Mouse (Mus musculus) lung, postnatal 10 days (tissue): ENCODE measurements around the gene Gm45837.

Experiments
- DNase-seq: peaks from one replicate; pipeline ENCODE4 v3.0.0; 2021

Gm45837 gene

DNA sequence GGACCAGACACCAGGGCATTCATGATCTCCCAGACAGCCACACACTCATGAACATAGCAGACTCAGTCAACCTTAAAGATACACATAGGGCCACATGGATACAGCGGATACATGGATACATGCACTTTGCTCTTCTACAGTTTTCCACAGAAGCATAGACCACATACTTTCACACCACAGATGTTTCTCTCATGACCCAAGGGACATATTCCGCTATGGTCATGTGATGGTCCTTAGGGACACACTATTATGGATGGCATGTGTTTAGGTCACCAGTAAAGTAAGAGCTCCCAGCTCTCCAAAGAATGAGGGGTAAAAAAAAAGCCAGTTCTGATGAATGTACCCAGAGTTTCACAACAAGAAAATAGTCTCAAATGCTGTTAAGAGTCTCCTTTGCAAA is 60.7 kb downstream of the Gm45837 start:
- DNase-seq: no peak

DNA sequence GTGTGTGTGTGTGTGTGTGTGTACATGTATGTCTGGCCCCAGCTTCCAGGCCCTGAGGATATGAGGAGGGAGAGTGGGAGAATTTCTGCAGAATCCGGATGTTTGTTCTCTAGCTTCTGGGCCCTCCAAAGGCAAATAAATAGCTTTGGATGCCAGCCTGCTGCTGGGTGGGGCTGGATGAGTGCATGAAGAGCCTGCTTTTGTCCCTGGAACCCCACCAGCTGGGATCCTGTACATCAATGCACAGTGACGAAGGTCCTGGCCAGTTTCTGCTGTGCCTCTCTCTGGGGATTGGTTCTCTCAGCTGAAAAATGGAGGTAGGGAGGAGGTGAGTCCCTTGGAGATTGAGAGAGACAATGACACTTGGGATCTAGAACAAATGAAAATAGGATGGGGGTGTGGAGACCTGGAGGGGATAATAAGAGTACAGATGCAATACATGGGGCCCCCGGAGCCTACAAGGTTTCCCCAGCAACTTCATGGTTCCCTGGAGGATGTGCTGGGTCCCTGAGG is 61.3 kb downstream of the Gm45837 start:
- peak; percentile 42 for DNase-seq

DNA sequence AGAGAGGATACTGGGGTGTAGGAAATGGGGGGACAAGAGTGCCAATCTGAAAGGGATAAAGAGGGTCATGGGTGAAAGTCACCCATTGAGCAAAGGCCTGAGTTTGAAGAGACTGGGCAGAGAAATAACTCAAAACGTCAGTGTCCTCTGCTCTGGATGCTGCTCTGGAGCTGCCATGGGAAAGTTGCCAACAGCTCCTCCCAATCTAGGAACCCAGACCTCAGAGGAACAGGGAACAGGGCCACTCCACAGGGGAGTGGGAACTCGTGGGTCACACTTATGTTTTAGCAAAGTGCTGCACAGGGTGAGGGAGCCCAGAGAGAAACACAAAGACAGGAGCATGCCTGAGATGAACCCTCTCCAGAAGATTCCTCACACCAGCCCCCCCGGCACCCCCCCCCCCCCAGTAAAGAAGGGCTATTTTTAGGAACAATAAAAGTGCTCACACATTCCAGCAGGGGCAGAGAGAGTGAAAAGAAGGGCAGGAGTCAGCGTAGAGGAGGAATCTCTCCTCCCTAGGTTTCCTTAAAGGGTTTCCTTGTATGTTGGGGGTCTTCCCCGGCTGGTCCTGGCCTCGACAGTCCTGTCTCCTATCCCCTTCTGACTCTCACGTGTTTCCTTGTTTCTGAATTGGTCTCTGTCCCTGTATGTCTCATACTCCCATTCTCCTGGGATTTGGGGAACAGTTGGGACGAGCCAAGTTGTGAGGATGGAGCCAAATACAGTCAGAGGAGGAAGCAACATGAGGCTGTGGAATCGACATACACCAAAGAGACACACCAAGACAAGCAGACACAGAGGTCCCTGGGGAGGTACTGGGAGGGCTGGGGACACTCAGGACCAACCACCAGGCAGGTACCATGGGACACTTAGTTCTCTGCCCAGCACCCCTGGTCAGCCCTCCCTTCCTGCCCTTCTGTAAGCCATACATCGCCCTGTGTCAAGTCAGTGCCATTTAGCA is 62.2 kb downstream of the Gm45837 start:
- DNase-seq: peak; percentile 48

DNA sequence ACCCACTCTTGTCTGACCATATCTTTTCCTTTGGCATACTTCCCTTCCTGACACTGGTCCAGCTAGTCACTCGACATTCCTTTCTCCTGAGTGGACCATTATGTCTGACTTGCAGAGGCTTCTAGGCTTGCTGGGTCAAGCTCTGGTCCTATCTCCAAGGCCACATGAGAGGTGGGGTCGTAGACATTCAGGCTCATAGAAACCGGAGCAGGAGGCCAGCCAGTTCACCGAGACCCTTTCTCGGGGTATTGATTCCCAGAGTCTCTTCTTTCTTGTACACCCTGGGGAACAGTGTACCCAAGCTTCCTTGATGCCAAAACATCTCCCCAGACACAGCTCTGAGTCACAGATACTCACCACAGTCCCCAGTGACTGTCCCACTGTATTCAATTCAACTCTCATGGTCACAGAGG is 63.7 kb downstream of the Gm45837 start:
- no peak for DNase-seq

DNA sequence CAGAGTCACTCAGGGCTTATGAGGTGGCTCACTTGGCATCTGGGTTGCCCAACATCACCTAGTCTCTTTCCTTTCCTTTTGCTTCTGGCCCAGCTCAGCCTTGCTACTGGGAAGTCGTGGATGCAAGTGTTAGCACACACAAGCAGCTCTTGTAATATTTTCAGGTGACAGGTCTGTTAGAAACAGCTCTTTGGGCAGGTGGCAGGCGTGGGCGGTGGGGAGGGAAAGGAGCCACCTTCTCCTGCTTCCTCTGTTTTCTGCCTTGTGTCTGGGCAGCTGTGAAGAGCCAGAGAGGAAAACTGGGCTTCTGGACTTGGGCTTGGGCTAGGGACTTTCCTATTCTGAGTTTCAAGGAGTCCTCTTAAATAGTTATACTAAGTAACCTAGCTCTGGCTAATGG is 65.3 kb downstream of the Gm45837 start:
- DNase-seq: no peak

DNA sequence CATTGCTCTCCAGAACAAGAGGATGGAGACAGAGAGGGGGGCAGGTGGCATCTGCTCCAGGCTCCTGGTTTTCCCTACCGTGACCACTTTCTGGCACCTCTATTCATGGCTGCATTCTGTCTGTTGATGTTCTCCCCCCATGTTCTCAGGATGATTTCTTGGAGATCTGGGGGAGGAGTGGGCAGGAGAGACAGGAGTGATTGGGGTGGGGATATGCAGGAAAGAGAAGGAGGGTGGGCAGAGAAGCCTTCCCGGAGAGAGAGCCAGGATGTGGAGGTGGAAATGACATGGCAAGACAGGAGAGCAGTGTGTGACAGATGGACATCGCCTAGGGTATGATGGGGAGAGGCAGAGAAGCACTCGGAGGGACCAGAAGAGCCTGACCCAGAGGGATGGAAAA is 65.8 kb downstream of the Gm45837 start:
- DNase-seq: no peak

DNA sequence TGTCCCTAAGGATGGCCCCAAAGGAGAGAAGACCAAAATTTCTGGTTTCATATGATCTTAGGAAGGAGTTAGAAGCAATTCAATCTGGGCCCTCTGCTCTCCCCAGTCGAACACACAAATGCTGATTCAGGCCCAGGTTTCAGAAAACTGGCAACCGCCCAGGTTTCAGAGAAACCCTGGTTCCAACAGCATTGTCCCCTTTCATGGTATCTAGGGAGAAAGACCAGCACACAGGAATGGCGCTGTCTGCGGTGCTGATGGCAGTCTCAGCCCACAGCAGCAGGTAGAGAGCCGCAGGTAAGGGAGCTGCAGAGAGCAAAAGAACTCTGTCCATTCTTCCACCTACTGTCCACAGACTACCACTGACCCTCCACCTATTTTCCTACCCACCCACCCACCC is 66.5 kb downstream of the Gm45837 start:
- DNase-seq: no peak

DNA sequence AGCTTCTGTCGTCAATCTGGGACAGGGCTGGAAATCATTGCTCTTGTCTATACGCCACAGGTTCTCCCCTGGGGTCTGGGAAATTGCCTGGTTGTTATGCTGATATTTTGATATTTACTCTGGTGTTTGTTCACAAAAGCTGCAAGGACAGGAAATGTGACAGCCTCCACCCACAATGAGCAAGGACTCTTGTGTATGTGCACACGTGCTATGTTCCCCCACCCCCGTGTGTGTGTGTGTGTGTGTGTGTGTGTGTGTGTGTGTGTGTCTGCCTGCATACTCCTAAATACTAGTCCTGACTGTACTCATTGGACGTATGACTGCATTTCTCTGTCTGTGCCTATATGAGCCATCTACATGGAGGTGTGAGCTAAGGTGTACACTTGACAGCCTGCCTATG is 67.4 kb downstream of the Gm45837 start:
- DNase-seq: no peak

DNA sequence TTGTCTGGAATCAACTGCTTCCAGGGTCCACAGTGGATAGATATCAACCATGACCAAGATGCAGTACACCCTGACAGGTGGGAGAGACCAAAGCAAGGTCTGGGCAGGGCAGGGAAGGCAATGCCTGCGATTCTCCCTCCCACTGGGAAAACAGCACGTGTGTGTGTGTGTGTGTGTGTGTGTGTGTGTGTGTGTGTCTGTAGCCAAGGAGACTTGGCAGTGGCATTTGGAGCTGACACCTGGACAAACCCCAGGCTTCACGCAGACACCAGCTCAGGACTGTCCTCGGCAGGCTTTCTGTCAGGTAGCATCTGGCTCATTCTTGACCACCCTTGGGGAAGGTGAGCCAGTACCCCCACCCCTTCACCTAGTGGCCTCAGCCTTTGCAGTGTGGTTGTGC is 69.2 kb downstream of the Gm45837 start:
- no peak for DNase-seq

DNA sequence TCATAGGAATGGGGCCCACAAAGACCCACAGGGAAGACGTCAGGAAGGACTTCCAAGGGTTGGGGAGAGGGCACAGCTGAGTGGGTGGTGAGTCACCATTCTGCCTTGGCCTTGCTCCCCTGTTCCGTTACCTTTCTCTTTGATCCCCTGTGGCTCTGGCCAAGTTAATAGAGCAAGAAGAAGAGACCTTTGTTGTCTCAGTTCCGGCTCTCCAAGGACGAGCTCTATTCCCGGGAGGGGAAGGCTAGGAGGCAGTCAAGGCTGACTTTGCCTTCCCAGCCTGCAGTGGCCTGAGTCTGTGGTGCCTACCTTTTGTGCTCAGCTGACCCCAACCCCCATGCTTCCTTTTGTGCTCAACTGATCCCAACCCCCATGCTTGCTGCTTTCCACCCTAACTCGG is 70.0 kb downstream of the Gm45837 start:
- DNase-seq: no peak

DNA sequence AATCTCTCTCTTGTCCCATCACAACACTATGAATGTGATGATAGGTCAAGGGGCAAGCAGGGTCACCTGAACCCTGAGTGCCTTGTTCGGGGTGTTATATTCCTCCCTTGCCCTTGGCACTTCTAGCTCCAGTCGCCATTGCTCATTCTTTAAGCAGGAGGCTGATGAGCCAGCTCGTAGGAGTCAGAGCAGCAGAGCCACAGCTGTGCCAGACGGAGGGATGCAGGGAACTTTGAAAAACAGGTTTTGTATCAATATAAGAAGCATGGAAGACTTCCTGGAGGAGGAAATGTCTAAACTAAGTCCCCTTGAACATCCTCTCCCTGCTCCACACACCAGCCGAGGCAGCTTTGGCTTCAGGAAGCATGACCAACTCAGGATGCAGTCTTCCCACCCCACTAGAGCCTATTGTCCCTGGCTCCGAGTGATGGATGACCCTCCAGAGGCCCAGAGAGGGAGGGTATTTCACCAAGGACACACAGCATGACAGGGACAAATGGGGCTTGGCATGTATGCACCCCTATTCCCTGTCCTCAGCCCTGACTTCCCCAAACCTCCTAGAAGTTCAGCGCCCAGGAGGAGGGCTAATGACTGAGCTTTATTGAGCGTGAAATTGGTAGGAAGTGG is 71.3 kb downstream of the Gm45837 start:
- no peak for DNase-seq

DNA sequence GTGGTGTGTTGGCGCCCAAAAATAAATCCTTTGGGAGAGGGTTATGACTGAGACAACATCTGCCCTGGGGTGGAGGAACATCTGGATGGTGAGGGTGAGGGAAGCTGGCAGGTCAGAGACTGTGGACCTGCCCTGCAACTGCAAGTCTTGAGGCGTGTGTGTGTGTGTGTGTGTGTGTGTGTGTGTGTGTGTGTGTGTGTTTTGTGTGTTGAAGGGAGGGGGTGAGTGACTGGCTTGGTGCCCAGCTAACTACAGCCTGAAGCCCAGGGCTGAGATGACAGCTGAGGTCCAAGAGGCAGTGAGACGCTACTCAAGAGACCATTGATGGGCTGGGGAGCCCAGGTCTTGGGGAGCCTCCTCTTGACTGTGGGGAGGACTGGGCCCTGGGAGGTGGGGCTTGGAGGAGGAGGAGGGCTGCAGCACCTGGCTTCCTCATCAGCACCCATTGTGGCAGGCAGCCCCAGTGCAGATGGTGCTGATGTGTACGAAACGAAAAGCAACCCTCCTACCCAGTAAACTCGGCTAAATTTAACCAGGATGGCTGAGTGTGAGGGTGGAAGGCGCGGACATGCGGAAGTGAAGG is 71.9 kb downstream of the Gm45837 start:
- DNase-seq: no peak

DNA sequence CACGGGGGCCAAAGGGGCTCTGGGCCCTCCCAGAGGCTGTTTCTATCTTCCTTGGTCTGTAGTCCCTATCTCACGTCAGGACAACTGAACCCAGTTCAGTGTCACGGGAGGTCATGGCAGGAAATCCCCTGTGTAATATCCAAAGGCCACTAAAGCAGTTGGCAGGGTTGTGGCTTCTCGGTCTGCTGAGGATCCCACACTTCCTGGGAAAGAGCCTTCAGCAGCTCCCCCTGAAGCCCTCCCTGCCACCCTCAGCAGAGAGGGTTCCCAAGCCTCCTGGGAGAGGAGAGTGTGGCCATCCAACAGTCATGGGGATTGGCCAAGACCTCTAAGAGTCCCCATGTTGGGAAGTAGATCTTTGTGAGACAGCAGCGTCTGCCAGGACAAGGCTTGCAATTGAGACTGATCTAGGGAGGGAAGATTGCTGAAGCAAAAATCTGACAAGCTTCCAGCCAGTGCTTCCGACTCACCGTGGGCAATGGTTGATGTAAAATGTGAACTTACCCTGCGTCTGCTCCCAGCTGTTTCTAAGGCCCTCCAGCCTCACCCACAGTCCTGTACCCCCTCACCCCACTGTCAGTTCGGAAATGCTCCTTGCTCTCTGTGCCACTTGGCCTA is 72.9 kb downstream of the Gm45837 start:
- no peak for DNase-seq

DNA sequence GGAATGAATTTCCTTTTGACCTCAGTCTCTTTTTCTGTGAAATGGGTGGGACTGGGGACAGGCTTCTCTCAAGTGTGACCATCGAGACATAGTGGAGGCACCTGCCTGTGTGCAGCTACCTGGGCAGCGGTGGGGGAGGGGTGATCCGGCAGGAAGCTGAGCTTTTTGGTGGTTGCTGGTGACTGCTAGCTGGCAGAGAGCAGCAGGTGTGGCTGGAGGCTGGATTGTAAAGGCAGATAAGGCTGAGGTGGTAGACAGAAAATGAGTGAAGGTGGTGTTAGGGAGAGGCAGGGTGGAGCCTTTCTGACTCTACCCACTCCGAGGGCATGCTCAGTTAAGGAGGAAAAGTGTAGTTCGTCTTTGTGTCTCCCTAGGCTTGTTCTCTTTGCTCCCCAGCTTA is 76.4 kb downstream of the Gm45837 start:
- no peak for DNase-seq

DNA sequence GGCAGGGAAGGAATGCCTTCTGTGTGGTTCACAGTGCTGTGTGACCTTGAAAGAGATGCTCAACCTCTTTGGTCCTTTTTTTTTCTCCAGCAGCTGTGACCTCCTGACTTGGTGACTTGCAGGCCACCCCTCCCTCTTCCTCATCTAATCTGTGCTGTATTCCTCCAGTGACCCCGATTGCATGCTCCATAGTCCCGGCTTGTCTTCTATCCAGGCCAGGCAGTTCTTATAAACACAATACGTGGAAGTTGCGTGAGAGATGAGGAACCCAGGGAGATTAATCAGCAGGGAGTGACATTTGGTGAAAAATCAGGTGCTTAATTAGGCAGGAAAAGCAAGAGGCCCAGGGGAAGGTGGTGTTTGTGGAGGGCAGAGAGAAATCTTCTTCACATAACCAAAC is 80.3 kb downstream of the Gm45837 start:
- no peak for DNase-seq

DNA sequence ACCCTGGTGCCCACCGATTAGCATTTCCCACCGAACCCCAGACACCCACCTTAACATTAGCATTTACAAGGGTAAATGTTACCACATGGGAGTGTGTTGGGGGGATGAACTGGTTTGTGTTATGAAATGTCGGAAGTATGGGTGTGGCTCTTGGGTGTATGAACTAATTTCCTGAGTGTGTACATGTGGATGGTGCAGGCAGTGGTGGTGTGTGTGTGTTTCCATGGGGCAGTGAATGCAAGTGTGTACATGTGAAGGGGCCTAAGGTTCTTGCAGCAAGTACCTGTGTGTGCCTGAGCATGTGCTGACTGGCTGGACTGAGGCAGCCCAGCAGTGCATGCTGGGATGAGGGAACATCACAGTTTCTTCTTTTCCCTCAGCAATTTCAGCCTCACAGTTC is 87.7 kb downstream of the Gm45837 start:
- no peak for DNase-seq

DNA sequence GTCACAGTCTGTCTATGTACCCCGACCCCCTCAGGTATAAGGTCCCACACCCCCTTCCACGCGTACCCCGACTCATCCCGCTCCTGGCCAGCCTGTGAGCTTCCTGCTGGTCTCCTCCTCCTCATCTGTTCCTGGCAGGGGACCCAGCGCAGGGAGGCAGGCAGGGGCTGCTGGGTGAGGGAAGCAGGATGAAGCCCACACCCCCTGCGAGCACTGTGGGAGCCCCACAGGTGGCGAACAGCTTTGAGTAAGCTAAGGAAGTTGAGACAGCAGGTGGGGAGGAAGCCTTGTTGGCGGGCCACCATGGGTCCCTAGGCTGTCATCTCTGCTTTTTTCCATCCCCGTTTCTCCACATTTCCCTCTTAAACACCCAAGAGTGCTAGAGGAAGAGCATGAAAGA is 88.6 kb downstream of the Gm45837 start:
- DNase-seq: no peak

DNA sequence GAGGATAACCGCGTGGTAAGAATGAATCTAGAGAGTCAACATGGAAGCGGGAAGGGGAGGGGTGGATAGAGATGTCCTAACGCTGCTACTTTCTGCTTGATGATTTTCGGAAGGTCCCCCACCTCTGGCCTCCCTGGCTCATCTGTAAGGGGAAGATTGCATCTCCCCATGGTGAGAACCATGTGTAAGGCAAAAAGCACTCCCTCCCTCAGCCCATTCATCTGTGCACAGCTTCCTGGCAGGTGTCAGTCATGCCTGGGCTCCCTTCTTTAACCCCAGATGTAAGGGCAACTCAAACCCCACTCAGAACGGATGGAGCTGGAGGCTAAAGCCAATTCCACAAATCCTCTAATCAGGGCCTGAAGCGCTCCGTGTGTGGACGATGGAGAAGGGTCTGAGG is 89.0 kb downstream of the Gm45837 start:
- no peak for DNase-seq

DNA sequence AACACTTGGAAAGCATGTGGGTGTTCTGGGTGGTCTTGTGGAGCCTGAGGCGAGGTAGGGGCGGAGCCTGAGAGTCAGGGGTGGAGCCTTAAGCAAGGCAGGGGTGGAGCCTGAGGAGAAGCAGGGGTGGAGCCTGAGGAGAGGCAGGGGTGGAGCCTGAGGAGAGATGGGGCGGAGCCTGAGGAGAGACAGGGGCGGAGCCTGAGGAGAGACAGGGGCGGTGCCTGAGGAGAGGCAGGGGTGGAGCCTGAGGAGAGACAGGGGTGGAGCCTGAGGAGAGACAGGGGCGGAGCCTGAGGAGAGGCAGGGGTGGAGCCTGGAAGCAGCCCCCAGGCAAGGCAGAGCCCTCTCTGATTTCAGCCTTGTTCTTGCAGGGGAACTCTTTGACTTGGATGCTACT is 90.5 kb downstream of the Gm45837 start:
- no peak for DNase-seq

DNA sequence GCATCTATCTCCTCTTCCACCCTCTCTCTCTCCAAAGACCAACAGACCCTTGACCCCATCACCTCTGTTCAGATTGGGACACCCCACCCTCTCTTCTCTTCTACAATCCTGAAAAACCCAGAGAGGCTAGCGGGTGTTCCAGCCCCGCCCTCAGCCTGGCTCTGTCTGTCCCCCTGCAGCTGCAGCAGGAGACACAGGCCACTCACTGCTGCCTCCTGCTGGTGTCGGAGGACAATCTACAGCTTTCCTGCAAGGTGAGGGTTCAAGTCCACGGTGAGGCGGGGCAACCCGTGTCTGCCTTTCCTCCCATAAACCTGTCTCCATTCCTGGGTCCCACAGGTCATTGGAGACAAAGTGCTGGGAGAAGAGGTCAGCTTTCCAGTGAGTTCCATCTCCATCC is 91.0 kb downstream of the Gm45837 start:
- DNase-seq: no peak

DNA sequence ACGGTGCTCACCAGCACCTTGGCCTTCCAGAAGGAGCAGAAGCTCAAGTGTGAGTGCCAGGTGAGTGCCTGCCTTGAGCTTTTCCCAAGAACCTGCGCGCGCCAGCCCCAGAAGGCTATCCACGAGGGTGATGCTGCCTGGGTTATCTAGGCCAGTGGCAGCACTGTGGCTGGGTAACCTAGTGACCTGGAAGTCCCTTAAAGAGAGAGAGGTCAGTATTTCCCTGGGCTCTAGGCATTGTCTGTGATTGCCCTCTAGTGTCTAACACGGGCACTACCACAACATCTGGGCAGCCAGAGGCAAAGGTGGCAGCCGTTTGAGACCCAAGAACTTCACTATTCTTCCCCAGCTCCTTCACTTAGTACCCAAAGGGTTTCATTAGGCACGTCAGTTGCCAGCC is 92.7 kb downstream of the Gm45837 start:
- DNase-seq: peak; percentile 81

DNA sequence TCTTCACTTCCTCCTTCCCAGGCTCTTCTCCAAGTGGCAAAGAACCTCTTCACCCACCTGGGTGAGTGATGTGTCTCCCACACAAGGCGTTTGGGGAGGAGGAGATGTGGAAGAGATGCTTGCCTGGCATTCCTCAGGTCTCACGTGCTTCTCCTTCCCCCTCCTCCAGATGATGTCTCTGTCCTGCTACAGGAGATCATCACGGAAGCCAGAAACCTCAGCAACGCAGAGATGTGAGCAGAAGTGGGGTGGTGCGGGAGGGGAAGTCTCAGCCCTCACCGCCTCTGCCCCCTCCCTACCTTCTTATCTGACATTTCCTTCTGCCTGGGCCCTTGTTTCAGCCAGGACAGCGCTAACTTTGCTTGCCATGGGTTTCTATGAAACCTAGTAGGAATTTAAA is 93.1 kb downstream of the Gm45837 start:
- DNase-seq: no peak

DNA sequence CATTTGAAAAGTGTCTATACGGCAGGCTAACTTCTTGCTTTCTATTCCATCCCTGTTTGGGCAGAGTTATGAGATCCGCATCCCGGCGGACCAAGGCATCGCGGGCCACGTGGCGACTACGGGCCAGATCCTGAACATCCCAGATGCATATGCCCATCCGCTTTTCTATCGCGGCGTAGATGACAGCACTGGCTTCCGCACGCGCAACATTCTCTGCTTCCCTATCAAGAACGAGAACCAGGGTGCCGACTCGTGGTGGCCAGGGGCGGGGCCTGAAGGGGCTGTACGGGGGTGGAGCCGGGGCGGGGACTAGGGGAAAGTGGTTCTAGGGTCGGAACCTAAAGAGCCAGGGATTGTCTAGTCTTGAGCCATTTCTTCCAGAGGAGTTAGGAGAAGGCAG is 93.8 kb downstream of the Gm45837 start:
- peak; percentile 37 for DNase-seq

DNA sequence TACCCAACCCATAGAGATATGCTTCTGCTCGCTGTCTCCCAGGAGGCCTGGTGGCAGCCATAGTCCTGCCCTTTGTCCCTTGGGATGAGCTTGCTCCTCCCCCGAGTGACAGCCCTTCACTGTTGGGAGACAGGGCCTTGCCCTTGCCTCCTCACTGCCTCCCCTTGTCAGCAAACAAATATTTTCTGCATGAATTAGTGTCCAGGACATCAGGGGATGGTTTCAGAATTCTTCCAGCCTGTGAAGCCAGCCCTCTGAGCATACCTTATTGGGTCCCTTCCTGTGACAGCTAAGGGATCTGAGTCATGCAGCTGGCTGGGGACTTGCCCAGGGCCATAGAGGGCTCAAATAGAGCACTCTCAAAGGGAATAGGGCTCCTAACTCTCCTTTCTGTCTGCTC is 98.5 kb downstream of the Gm45837 start:
- no peak for DNase-seq
